Mouse (Mus musculus) urinary bladder, adult 18-20 months (tissue): ENCODE measurements around the gene Tmem247.

Experiments used
- DNase-seq, 2 experiments: peaks; one replicate each; pipeline ENCODE4 v3.0.0; 2022; ENCODE audit warnings: low spot score in 2 of 2, mixed read lengths in 2 of 2

Tmem247 gene

GRCm38 (mm10) chr17:86962894-86963585 is 45.9 kb downstream of the Tmem247 start, which contains the start of gene Rhoq:
Gene Rhoq, plus strand, starts transcription at chr17:86963082.
- peak; percentile 69 to 80 for DNase-seq

GRCm38 (mm10) chr17:86963586-86963902 is 46.4 kb downstream of the Tmem247 start:
- no peak for DNase-seq

- DNase-seq: no peak
Measured at GRCm38 (mm10) chr17:86964041-86964440, 46.9 kb downstream of the Tmem247 start.

- DNase-seq: peak; percentile 16 to 66
Measured at GRCm38 (mm10) chr17:86964502-86964901, 47.4 kb downstream of the Tmem247 start.

- DNase-seq: no peak
Measured at GRCm38 (mm10) chr17:86965121-86965520, 48.0 kb downstream of the Tmem247 start.

GRCm38 (mm10) chr17:86966040-86966439 is 48.9 kb downstream of the Tmem247 start:
- DNase-seq: no peak

GRCm38 (mm10) chr17:86967048-86967447 is 49.9 kb downstream of the Tmem247 start:
- no peak for DNase-seq

- DNase-seq: no peak
Measured at GRCm38 (mm10) chr17:86967536-86968525, 50.7 kb downstream of the Tmem247 start.

GRCm38 (mm10) chr17:86968581-86968980 is 51.4 kb downstream of the Tmem247 start:
- no peak for DNase-seq

GRCm38 (mm10) chr17:86969582-86969981 is 52.4 kb downstream of the Tmem247 start:
- DNase-seq: no peak

- no peak for DNase-seq
Measured at GRCm38 (mm10) chr17:86970026-86970750, 53.0 kb downstream of the Tmem247 start.

GRCm38 (mm10) chr17:86971036-86971435 is 53.9 kb downstream of the Tmem247 start:
- DNase-seq: no peak

- no peak for DNase-seq
Measured at GRCm38 (mm10) chr17:86971860-86972259, 54.7 kb downstream of the Tmem247 start.
